Mouse (Mus musculus) testis, adult 2 months (tissue): ENCODE measurements around the gene Cyld.
"Not testable (repeated sequence)": the region's sequence is repeated elsewhere in the genome, so short reads cannot be mapped to it uniquely, and the experiment has no call there.

Experiments
- CTCF ChIP-seq: fragments of 200-500 bp; IDR thresholded peaks from 2 replicates; pipeline ENCODE4 v1.5.1; 2012; ENCODE audit warnings: low read depth, mild to moderate bottlenecking, inconsistent platforms, low read length, moderate library complexity; ENCODE audit not compliant: control insufficient read depth, insufficient read depth, insufficient replicate concordance
- POLR2A ChIP-seq: fragments of 200-500 bp; IDR thresholded peaks from 2 replicates; pipeline ENCODE4 v1.6.1; 2012; ENCODE audit warnings: low read depth, mild to moderate bottlenecking, inconsistent platforms, low read length, moderate library complexity; ENCODE audit not compliant: control insufficient read depth

DNA sequence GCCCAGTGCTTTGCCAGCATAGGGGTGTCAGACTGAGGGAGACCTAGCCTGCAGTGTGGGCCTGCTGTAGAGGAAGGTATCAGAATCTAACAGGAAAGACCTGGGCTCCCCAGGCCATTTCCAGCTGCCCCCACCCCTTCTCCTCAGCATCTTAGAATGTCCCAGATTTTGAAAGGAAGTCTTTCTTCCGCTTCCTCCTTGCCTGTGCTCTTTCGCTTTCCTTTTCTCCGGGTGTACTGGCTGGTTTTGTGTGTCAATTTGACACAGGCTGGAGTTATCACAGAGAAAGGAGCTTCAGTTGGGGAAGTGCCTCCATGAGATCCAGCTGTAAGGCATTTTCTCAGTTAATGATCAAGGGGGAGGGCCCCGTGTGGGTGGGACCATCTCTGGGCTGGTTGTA, 45.7 kb upstream of the Cyld start:
- TF ChIP-seq CTCF, POLR2A: not testable (repeated sequence)
